Mouse (Mus musculus): ENCODE measurements at regions not wholly inside any gene's neighbourhood (a gene's known extent, or its start where the extent isn't known, plus 50 kb on each side); places are given as distances from the start of the nearest gene placed in this dataset.

DNA sequence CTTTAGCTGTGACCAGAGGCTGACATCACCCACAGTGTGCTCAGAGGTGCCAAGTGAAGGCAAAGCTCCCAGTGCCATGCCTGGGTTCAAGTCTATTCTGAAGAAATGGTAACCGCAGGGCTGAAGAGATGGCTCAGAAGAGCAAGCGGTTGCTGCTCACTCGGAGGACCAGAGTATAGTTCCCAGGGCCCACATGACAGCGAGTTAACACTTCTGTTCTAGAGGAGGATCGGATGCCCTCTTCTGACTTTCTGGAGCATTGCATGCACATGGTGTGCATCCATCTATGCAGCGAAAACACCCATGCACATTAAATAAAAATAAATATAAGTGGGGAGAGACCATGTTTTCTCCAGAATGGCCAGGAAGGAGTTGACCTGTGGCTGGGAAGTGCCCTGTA lies 209.5 kb downstream of the Sorl1 start:
- no peak overlapping the region for H3K4me3 ChIP-seq (ENCODE audit: control insufficient read depth, low read depth, low read length)
- no peaks in the 10 kb centered on the region for H3K36me3 ChIP-seq (ENCODE audit: control insufficient read depth, insufficient read depth, low read length)
- H3K27me3 ChIP-seq (ENCODE audit: control insufficient read depth, insufficient read depth, low read length), result no peaks in the 10 kb centered on the region
- H3K4me1 ChIP-seq (ENCODE audit: control insufficient read depth, insufficient read depth, low read length), result no peaks in the 10 kb centered on the region
- H3K27ac ChIP-seq (ENCODE audit: control insufficient read depth, insufficient read depth, low read depth, low read length), result no peak overlapping the region
- TF ChIP-seq CTCF (IDR thresholded peaks at IDR 0.05; ENCODE audit: control insufficient read depth, insufficient read depth, insufficient replicate concordance, low read depth, low read length), result no peak

DNA sequence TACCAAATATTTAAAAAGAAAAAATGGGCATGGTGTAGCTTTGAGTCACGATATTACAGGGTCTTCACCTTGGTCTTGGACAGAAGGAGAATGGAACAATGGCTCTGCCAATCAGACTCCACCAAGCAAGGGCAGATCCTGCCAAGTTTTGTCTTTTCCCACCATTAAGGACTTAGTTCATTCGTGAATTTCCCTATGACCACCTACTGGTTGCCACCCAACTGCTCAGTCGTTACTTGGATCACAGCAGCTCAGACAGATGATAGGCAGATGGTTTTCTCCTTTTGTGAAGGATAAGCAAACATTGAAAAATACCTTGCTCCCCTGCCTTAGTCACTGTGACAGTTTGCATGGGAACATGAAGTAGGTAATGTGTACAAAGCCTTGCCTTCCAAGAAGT lies 210.2 kb downstream of the Sorl1 start:
- no peaks in the 10 kb centered on the region for H3K4me1 ChIP-seq (ENCODE audit: control insufficient read depth, insufficient read depth, low read length)
- no peaks in the 10 kb centered on the region for H3K36me3 ChIP-seq (ENCODE audit: control insufficient read depth, insufficient read depth, low read length)
- TF ChIP-seq POLR2A (IDR thresholded peaks at IDR 0.05; ENCODE audit: control insufficient read depth, low read depth, low read length) (no peak), CTCF (IDR thresholded peaks at IDR 0.05; ENCODE audit: control insufficient read depth, insufficient read depth, insufficient replicate concordance, low read depth, low read length) (no peak)
- no peaks in the 10 kb centered on the region for H3K27me3 ChIP-seq (ENCODE audit: control insufficient read depth, insufficient read depth, low read length)
- no peak overlapping the region for H3K27ac ChIP-seq (ENCODE audit: control insufficient read depth, insufficient read depth, low read depth, low read length)
- H3K4me3 ChIP-seq (ENCODE audit: control insufficient read depth, low read depth, low read length), result no peak overlapping the region

DNA sequence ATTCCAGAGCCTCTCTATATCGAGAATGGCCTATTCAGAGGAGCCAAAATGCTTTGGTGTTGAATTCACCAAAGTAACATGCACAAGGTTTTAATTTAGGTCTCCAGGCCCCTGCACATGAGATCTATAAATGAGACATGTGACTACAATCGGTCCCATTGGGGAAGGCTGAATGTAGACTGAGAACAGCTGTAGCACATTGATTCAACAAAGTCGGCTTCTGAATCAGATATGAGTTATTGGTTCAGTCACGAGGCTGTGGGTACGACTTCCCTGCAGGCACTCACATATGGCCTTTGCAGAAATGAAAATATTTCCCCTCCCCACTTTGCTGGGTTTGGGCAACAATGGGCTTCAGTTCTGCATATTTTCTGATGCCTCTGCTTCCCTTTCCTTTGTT lies 211.6 kb downstream of the Sorl1 start:
- Histone ChIP-seq H3K4me3 (ENCODE audit: control insufficient read depth, low read depth, low read length) (no peak overlapping the region), H3K27ac (ENCODE audit: control insufficient read depth, insufficient read depth, low read depth, low read length) (no peak overlapping the region), H3K4me1 (ENCODE audit: control insufficient read depth, insufficient read depth, low read length) (no peaks in the 10 kb centered on the region), H3K36me3 (ENCODE audit: control insufficient read depth, insufficient read depth, low read length) (no peaks in the 10 kb centered on the region), H3K27me3 (ENCODE audit: control insufficient read depth, insufficient read depth, low read length) (no peaks in the 10 kb centered on the region)
- TF ChIP-seq POLR2A (IDR thresholded peaks at IDR 0.05; ENCODE audit: control insufficient read depth, low read depth, low read length) (no peak), CTCF (IDR thresholded peaks at IDR 0.05; ENCODE audit: control insufficient read depth, insufficient read depth, insufficient replicate concordance, low read depth, low read length) (no peak)

DNA sequence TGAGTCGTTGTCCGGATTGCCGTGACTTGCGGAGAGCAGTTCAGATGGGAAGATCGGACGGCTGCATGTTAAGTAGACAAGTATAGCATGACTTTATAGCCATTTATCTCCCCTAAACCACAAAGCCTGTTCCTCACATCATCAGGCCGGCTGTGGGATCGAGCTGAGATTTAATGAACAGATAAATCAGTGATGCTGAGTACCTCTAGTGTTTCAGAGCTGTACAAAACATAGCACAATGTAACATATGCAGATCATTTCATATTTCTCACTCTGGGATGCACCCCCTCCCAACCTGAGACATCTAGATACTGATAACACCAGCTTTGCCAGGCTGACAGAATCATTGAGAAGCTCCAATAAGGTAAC lies 223.5 kb downstream of the Sorl1 start:
- TF ChIP-seq CTCF (IDR thresholded peaks at IDR 0.05; ENCODE audit: control insufficient read depth, insufficient read depth, insufficient replicate concordance, low read depth, low read length), result no peak
- TF ChIP-seq POLR2A (IDR thresholded peaks at IDR 0.05; ENCODE audit: control insufficient read depth, low read depth, low read length), result no peak

DNA sequence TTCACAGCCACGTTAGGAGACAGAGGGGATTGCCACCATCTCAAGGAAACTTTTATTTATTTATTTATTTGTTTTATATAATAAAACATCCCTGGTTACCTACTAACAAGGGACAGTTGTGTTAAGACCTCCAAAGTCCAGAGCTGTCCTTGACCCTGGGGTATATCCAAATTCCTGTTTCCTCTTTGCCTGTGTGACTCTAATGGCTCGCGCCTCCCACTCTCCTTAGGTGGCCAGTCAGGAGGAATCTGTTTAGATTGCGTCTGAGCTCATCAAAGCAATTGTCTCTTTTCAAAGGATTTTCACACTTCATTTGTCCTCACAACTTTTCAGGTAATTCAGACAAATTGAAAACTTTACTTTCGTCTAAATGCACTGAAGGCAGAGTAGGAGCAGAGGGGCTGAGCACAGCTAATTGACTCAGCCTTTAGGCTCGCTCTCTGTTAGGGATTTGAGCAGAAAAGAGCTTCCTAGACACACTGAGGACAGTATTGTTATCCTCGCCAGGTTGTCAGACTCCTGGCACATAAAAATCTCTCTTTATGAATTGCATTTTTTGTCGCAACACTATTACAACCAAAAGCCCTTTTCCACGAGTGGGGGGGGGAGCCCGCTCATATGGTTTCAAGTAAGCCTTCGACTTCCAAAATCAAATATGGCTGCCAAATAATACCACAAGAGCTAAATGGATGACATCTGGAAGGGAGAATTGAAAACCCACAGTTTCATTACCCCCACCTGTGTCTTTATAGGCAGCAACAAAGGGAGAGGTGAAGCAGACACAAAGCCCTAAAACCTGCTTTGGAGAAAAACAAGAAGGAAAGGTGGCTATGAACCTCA lies 224.1 kb downstream of the Sorl1 start:
- Histone ChIP-seq H3K27me3 (ENCODE audit: control insufficient read depth, insufficient read depth, low read length) (no peaks in the 10 kb centered on the region), H3K4me3 (ENCODE audit: control insufficient read depth, low read depth, low read length) (no peak overlapping the region), H3K36me3 (ENCODE audit: control insufficient read depth, insufficient read depth, low read length) (no peaks in the 10 kb centered on the region), H3K4me1 (ENCODE audit: control insufficient read depth, insufficient read depth, low read length) (no peaks in the 10 kb centered on the region), H3K27ac (ENCODE audit: control insufficient read depth, insufficient read depth, low read depth, low read length) (no peak overlapping the region)
- TF ChIP-seq CTCF (IDR thresholded peaks at IDR 0.05; ENCODE audit: control insufficient read depth, insufficient read depth, insufficient replicate concordance, low read depth, low read length) (no peak), POLR2A (IDR thresholded peaks at IDR 0.05; ENCODE audit: control insufficient read depth, low read depth, low read length) (no peak)

More for the DNA sequence above, 223.5 kb downstream of the Sorl1 start:
- no peak overlapping the region for H3K4me3 ChIP-seq (ENCODE audit: control insufficient read depth, low read depth, low read length)
- H3K36me3 ChIP-seq (ENCODE audit: control insufficient read depth, insufficient read depth, low read length), result no peaks in the 10 kb centered on the region
- H3K27ac ChIP-seq (ENCODE audit: control insufficient read depth, insufficient read depth, low read depth, low read length), result no peak overlapping the region
- H3K4me1 ChIP-seq (ENCODE audit: control insufficient read depth, insufficient read depth, low read length), result no peaks in the 10 kb centered on the region
- no peaks in the 10 kb centered on the region for H3K27me3 ChIP-seq (ENCODE audit: control insufficient read depth, insufficient read depth, low read length)

DNA sequence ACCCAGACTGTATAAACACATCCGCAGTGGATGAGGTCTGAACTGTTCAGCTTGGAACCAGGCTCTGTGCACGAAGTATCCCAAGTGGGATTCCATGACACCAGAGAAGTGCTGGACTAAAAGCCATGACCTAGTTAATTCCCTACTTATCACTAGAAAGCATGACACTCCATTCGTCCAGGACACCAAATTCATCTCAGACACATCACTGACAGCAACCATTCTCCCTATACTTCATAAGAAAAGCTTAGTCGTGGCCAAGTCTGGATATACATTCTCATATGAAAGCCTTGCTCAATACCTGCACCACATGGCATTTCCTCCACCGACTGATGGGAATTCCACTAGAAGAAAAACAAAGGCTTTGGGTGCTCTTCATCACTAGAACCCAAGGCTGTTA lies 229.0 kb downstream of the Sorl1 start:
- no peak overlapping the region for H3K27ac ChIP-seq (ENCODE audit: control insufficient read depth, insufficient read depth, low read depth, low read length)
- TF ChIP-seq POLR2A (IDR thresholded peaks at IDR 0.05; ENCODE audit: control insufficient read depth, low read depth, low read length) (no peak), CTCF (IDR thresholded peaks at IDR 0.05; ENCODE audit: control insufficient read depth, insufficient read depth, insufficient replicate concordance, low read depth, low read length) (no peak)

DNA sequence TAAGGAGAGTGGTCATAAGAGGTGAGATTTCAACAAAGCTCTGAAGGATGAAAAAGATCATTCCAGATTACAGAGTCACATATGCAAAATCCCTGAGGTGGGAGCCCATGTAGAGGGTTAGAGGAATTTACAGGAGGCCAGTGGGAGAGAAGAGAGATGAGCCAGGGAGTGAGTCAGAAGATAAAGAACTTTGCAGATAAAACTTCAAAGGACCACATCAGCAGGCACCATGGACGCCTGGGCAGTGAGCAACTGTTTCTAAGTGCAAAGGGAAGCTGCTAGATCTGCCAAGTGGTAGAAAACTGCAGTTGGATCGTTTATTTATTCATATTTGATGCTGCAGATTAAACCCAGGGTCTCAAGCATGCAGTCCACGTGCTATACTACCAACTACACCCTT lies 231.3 kb downstream of the Sorl1 start:
- Histone ChIP-seq H3K4me1 (ENCODE audit: control insufficient read depth, insufficient read depth, low read length) (peaks cover 8% of the 10 kb centered on the region), H3K36me3 (ENCODE audit: control insufficient read depth, insufficient read depth, low read length) (no peaks in the 10 kb centered on the region)
- TF ChIP-seq CTCF (IDR thresholded peaks at IDR 0.05; ENCODE audit: control insufficient read depth, insufficient read depth, insufficient replicate concordance, low read depth, low read length), result no peak
- no peak for TF ChIP-seq POLR2A (IDR thresholded peaks at IDR 0.05; ENCODE audit: control insufficient read depth, low read depth, low read length)

More for the DNA sequence above, 229.0 kb downstream of the Sorl1 start:
- no peaks in the 10 kb centered on the region for H3K36me3 ChIP-seq (ENCODE audit: control insufficient read depth, insufficient read depth, low read length)
- peaks cover 5% of the 10 kb centered on the region for H3K27me3 ChIP-seq (ENCODE audit: control insufficient read depth, insufficient read depth, low read length)
- H3K4me3 ChIP-seq (ENCODE audit: control insufficient read depth, low read depth, low read length), result no peak overlapping the region
- peaks cover 8% of the 10 kb centered on the region for H3K4me1 ChIP-seq (ENCODE audit: control insufficient read depth, insufficient read depth, low read length)

More for the DNA sequence above, 231.3 kb downstream of the Sorl1 start:
- no peak overlapping the region for H3K27ac ChIP-seq (ENCODE audit: control insufficient read depth, insufficient read depth, low read depth, low read length)
- H3K4me3 ChIP-seq (ENCODE audit: control insufficient read depth, low read depth, low read length), result no peak overlapping the region
- peaks cover 5% of the 10 kb centered on the region for H3K27me3 ChIP-seq (ENCODE audit: control insufficient read depth, insufficient read depth, low read length)
